9 mouse cellular contexts compared by ENCODE assay signal in the genomic region with DNA sequence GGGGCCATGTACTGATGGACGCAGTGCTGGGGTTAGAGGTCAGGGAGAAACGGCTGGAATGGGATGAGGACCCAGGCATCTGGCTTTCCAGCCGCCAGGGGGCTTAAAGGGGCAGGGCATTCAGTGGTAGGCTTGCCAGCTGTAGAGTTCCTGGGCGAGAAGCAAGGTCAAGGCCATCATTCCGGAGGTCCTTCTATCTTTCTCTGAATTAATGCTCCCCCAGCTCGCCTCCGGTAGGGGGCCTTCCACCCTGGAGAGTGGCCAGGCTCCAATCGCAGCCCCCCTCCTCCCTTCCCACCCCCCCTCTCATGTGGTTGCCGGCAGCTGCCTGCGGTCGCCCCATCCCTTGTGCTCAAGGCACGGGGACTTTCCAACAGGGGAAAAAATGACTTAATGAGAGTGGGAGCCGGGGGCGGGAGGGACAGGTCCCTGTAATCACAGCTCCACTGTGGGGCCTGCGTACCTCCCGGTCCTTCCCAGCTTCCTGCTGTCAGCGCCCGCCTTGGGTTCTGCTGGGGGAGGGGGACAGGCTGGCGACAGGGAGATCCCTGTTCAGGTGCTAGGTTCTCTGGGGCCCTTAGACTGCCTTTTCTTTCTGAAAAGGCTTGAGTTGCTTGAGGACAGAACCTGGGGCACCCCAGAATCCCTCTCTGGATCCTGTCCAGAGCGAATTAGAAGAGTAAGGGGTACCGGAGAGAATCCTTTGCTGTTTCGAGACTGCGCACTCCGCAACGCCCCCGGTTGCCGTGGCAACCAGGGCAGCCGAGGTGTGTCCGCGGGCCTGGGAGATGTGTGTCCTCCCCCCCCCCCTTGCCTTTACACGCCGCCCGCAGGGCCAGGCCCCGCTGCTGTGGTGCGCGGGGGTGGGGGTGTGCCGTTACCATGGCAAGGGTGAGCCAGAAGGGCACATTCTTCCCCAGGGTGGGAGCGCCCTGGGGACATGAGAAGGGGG. TPM values are rescaled to one million over a fixed set of nuclear protein-coding genes. Genes with fewer than 3 reads are reported as not detected.
A peak's percentile ranks its signal among the peaks of the same experiment; 100 is the strongest.
DNase-seq lines count a peak whose midpoint lies in the region; ATAC-seq and TF ChIP-seq lines count a peak whose summit lies in the region.
"Had no signal": no experiment of that assay in that cellular context is flagged by ENCODE, and none has a peak within 500 bp of the region (broad histone marks: within the 10 kb centered on the region; RNA-seq: fewer than 3 reads in every experiment).

No protein-coding gene starts in this region.

- no peak for TF ChIP-seq CTCF in lung, adult 2 months (IDR thresholded peaks at IDR 0.05; ENCODE audit: insufficient read depth, low read length)
- TF ChIP-seq CTCF in kidney, postnatal 0 days (IDR thresholded peaks at IDR 0.05; ENCODE audit: low read depth) = peak; percentile 56
- TF ChIP-seq CTCF in midbrain, postnatal 0 days (IDR thresholded peaks at IDR 0.05) = peak; percentile 58
- TF ChIP-seq CTCF in testis, adult 2 months (IDR thresholded peaks at IDR 0.05; ENCODE audit: control insufficient read depth, insufficient read depth, insufficient replicate concordance, low read depth, low read length) = peak; percentile 34; the same call in 1 of the 2 replicates

- H3K27ac ChIP-seq in lung, embryonic 15.5 days = no peak overlapping the region
- peak overlapping the region; percentile 44; the same call in 1 of the 2 replicates for H3K27ac ChIP-seq in forebrain, embryonic 10.5 days
- H3K27ac ChIP-seq in kidney, postnatal 0 days = no peak overlapping the region
- peak overlapping the region; percentile 57 for H3K27ac ChIP-seq in midbrain, postnatal 0 days (ENCODE audit: low read depth, low read length)
- H3K27ac ChIP-seq in testis, adult 2 months (ENCODE audit: control insufficient read depth, insufficient read depth, low read depth, low read length) = peak overlapping the region; percentile 41; the same call in 1 of the 2 replicates

- ATAC-seq in lung, embryonic 15.5 days (ENCODE audit: borderline replicate concordance, extremely low read depth, low FRiP score, low TSS enrichment) = 0 out of 2 replicates have a peak, but pooled peaks have one; percentile 6
- ATAC-seq in activated CD4-positive, CD25-positive, alpha-beta regulatory T cell, adult 4 months = peak; percentile 42
- ATAC-seq in kidney, postnatal 0 days (replicated peaks; ENCODE audit: low FRiP score, low read depth) = peak; percentile 14
- peak; percentile 39; the same call in 1 of the 2 replicates for ATAC-seq in midbrain, postnatal 0 days (ENCODE audit: low FRiP score)

- no peak overlapping the region for H3K9ac ChIP-seq in lung, embryonic 15.5 days
- H3K9ac ChIP-seq in kidney, postnatal 0 days (ENCODE audit: low read depth, low read length) = no peak overlapping the region
- H3K9ac ChIP-seq in midbrain, postnatal 0 days (replicated peaks; ENCODE audit: low read length, poor library complexity, severe bottlenecking) = peak overlapping the region; percentile 59

- H3K4me3 ChIP-seq in lung, embryonic 15.5 days = peak overlapping the region; percentile 18
- no peak overlapping the region for H3K4me3 ChIP-seq in lung, adult 2 months (replicated peaks; ENCODE audit: extremely low read depth, low read depth, low read length)
- peak overlapping the region; percentile 47 for H3K4me3 ChIP-seq in forebrain, embryonic 10.5 days
- H3K4me3 ChIP-seq in kidney, postnatal 0 days (replicated peaks; ENCODE audit: low read depth, low read length) = peak overlapping the region; percentile 13
- peak overlapping the region; percentile 35 for H3K4me3 ChIP-seq in midbrain, postnatal 0 days (ENCODE audit: low read depth, low read length)
- H3K4me3 ChIP-seq in testis, adult 2 months (ENCODE audit: control insufficient read depth, low read depth, low read length) = peak overlapping the region; percentile 59
- H3K4me3 ChIP-seq: erythroblast, embryonic 14.5 days had no signal

- WGBS in lung, embryonic 15.5 days = 1% methylated on average over 38 of the region's 38 CpGs
- WGBS in lung, adult 2 months = 3% methylated on average over 38 of the region's 38 CpGs
- under 1% methylated on average over 38 of the region's 38 CpGs for WGBS in forebrain, embryonic 10.5 days
- WGBS in kidney, postnatal 0 days = 2% methylated on average over 35 of the region's 38 CpGs
- WGBS in midbrain, postnatal 0 days = 1% methylated on average over 33 of the region's 38 CpGs

- peak overlapping the region; percentile 54 for H3K4me2 ChIP-seq in lung, embryonic 15.5 days
- peak overlapping the region; percentile 40 for H3K4me2 ChIP-seq in kidney, postnatal 0 days (ENCODE audit: low read length)
- H3K4me2 ChIP-seq in midbrain, postnatal 0 days (ENCODE audit: low read depth, low read length, poor library complexity, severe bottlenecking) = peak overlapping the region; percentile 81

- no peaks in the 10 kb centered on the region for H3K36me3 ChIP-seq in lung, embryonic 15.5 days
- no peaks in the 10 kb centered on the region for H3K36me3 ChIP-seq in forebrain, embryonic 10.5 days (replicated peaks)
- no peaks in the 10 kb centered on the region for H3K36me3 ChIP-seq in kidney, postnatal 0 days (ENCODE audit: insufficient read depth, low read length)
- no peaks in the 10 kb centered on the region for H3K36me3 ChIP-seq in midbrain, postnatal 0 days (ENCODE audit: insufficient read depth, low read length)
- H3K36me3 ChIP-seq in testis, adult 2 months (ENCODE audit: control insufficient read depth, insufficient read depth, low read length) = no peaks in the 10 kb centered on the region

- DNase-seq in lung, adult 2 months = no peak
- peak; percentile 59 for DNase-seq in forebrain, embryonic 10.5 days (ENCODE audit: extremely low spot score, low spot score)
- no peak for DNase-seq in kidney, postnatal 0 days (ENCODE audit: low spot score)
- peak; percentile 70 for DNase-seq in midbrain, postnatal 0 days (ENCODE audit: low spot score)
- no peak for DNase-seq in urinary bladder, adult 2 months (ENCODE audit: low spot score)

- peaks cover 83% of the 10 kb centered on the region for H3K27me3 ChIP-seq in lung, embryonic 15.5 days
- H3K27me3 ChIP-seq in forebrain, embryonic 10.5 days (ENCODE audit: poor library complexity, severe bottlenecking) = peaks cover 100% of the 10 kb centered on the region
- peaks cover 63% of the 10 kb centered on the region for H3K27me3 ChIP-seq in kidney, postnatal 0 days (ENCODE audit: insufficient read depth, low read length)
- peaks cover 28% of the 10 kb centered on the region for H3K27me3 ChIP-seq in midbrain, postnatal 0 days (ENCODE audit: insufficient read depth, low read length)
- H3K27me3 ChIP-seq in testis, adult 2 months (ENCODE audit: control insufficient read depth, insufficient read depth, low read length) = no peaks in the 10 kb centered on the region

- no peaks in the 10 kb centered on the region for H3K9me3 ChIP-seq in lung, embryonic 15.5 days
- no peaks in the 10 kb centered on the region for H3K9me3 ChIP-seq in forebrain, embryonic 10.5 days
- H3K9me3 ChIP-seq in kidney, postnatal 0 days (replicated peaks; ENCODE audit: low read length) = no peaks in the 10 kb centered on the region
- no peaks in the 10 kb centered on the region for H3K9me3 ChIP-seq in midbrain, postnatal 0 days (ENCODE audit: low read length)

- peaks cover 37% of the 10 kb centered on the region for H3K4me1 ChIP-seq in lung, embryonic 15.5 days
- H3K4me1 ChIP-seq in lung, adult 2 months (ENCODE audit: control insufficient read depth, insufficient read depth, low read length) = peaks cover 10% of the 10 kb centered on the region
- H3K4me1 ChIP-seq in forebrain, embryonic 10.5 days = peaks cover 58% of the 10 kb centered on the region
- peaks cover 7% of the 10 kb centered on the region; the same call in 1 of the 2 replicates for H3K4me1 ChIP-seq in kidney, postnatal 0 days (replicated peaks; ENCODE audit: insufficient read depth, low read length)
- peaks cover 28% of the 10 kb centered on the region for H3K4me1 ChIP-seq in midbrain, postnatal 0 days (ENCODE audit: insufficient read depth, low read length)
- H3K4me1 ChIP-seq in testis, adult 2 months (ENCODE audit: control insufficient read depth, insufficient read depth, low read length) = peaks cover 33% of the 10 kb centered on the region

- no peak for TF ChIP-seq POLR2A in lung, adult 2 months (IDR thresholded peaks at IDR 0.05; ENCODE audit: borderline replicate concordance, extremely low read depth, low read depth, low read length)
- TF ChIP-seq POLR2A in testis, adult 2 months (IDR thresholded peaks at IDR 0.05; ENCODE audit: control insufficient read depth, low read depth, low read length) = no peak

RNA-seq across cellular contexts. Expression of gene Wnt10a, which starts 15.3 kb away (rescaled TPM):
- 0.20 and 0.25 TPM in 2 replicates for polyA plus RNA-seq in lung, embryonic 15.5 days (2015; fragmentation: Nextera tagmentation; extraction: Ambion mirVana)
- polyA plus RNA-seq in lung, adult 2 months (2012; rRNA removed) = 0.08 and 2.6 TPM in 2 replicates
- polyA plus RNA-seq in activated CD4-positive, CD25-positive, alpha-beta regulatory T cell, adult 4 months (2017; shearing (Covaris generic)) = under 1 TPM in 1 of 2 experiments, not detected in 1; 0.53 TPM
- polyA plus RNA-seq in forebrain, embryonic 10.5 days (2016; fragmentation: Nextera tagmentation; extraction: Ambion mirVana) = 0.65 and 0.92 TPM in 2 replicates
- 0.91 and 1.0 TPM in 2 replicates for polyA plus RNA-seq in kidney, postnatal 0 days (2015; fragmentation: Nextera tagmentation; extraction: Ambion mirVana)
- 0.09 and 0.82 TPM in 2 replicates for total RNA-seq in midbrain, postnatal 0 days (2014; rRNA removed)
- polyA plus RNA-seq in midbrain, postnatal 0 days (2015; fragmentation: Nextera tagmentation; extraction: Ambion mirVana) = 0.10 and 0.38 TPM in 2 replicates
- polyA plus RNA-seq in testis, adult 2 months (2012; rRNA removed) = 0.16 and 0.23 TPM in 2 replicates
- polyA plus RNA-seq in urinary bladder, adult 2 months (2012; rRNA removed) = 0.94 and 1.4 TPM in 2 replicates

RNA-seq across cellular contexts. Expression of gene Wnt6, which starts 34.9 kb away (rescaled TPM):
- 1.2 TPM in 2 replicates for polyA plus RNA-seq in lung, embryonic 15.5 days (2015; fragmentation: Nextera tagmentation; extraction: Ambion mirVana)
- 0.55 and 0.65 TPM in 2 replicates for polyA plus RNA-seq in lung, adult 2 months (2012; rRNA removed)
- not detected for polyA plus RNA-seq in activated CD4-positive, CD25-positive, alpha-beta regulatory T cell, adult 4 months (2017; shearing (Covaris generic))
- 9.1 and 10.6 TPM in 2 replicates for polyA plus RNA-seq in forebrain, embryonic 10.5 days (2016; fragmentation: Nextera tagmentation; extraction: Ambion mirVana)
- 1.9 and 2.2 TPM in 2 replicates for polyA plus RNA-seq in kidney, postnatal 0 days (2015; fragmentation: Nextera tagmentation; extraction: Ambion mirVana)
- 6.2 and 8.4 TPM in 2 replicates for total RNA-seq in midbrain, postnatal 0 days (2014; rRNA removed)
- polyA plus RNA-seq in midbrain, postnatal 0 days (2015; fragmentation: Nextera tagmentation; extraction: Ambion mirVana) = 6.3 and 6.6 TPM in 2 replicates
- 11.2 and 13.4 TPM in 2 replicates for polyA plus RNA-seq in testis, adult 2 months (2012; rRNA removed)
- 2.3 and 2.6 TPM in 2 replicates for polyA plus RNA-seq in urinary bladder, adult 2 months (2012; rRNA removed)
- polyA plus RNA-seq: erythroblast, embryonic 14.5 days had no signal

RNA-seq across cellular contexts. Expression of gene Cdk5r2, which starts 48.1 kb away (rescaled TPM):
- polyA plus RNA-seq in lung, embryonic 15.5 days (2015; fragmentation: Nextera tagmentation; extraction: Ambion mirVana) = not detected in 2 replicates
- 0.08 and 0.09 TPM in 2 replicates for polyA plus RNA-seq in lung, adult 2 months (2012; rRNA removed)
- not detected for polyA plus RNA-seq in activated CD4-positive, CD25-positive, alpha-beta regulatory T cell, adult 4 months (2017; shearing (Covaris generic))
- polyA plus RNA-seq in forebrain, embryonic 10.5 days (2016; fragmentation: Nextera tagmentation; extraction: Ambion mirVana) = 0.22 and 0.25 TPM in 2 replicates
- not detected in 2 replicates for polyA plus RNA-seq in kidney, postnatal 0 days (2015; fragmentation: Nextera tagmentation; extraction: Ambion mirVana)
- 64.0 and 70.2 TPM in 2 replicates for total RNA-seq in midbrain, postnatal 0 days (2014; rRNA removed)
- 15.4 and 17.8 TPM in 2 replicates for polyA plus RNA-seq in midbrain, postnatal 0 days (2015; fragmentation: Nextera tagmentation; extraction: Ambion mirVana)
- 0.06 and 0.07 TPM in 2 replicates for polyA plus RNA-seq in testis, adult 2 months (2012; rRNA removed)
- 0.03 and 0.13 TPM in 2 replicates for polyA plus RNA-seq in urinary bladder, adult 2 months (2012; rRNA removed)
- polyA plus RNA-seq: erythroblast, embryonic 14.5 days had no signal

RNA-seq across cellular contexts. Expression of gene Prkag3, which starts 57.6 kb away (rescaled TPM):
- polyA plus RNA-seq in lung, embryonic 15.5 days (2015; fragmentation: Nextera tagmentation; extraction: Ambion mirVana) = 0.34 and 0.57 TPM in 2 replicates
- polyA plus RNA-seq in lung, adult 2 months (2012; rRNA removed) = 5.9 and 11.4 TPM in 2 replicates
- polyA plus RNA-seq in activated CD4-positive, CD25-positive, alpha-beta regulatory T cell, adult 4 months (2017; shearing (Covaris generic)) = not detected
- polyA plus RNA-seq in forebrain, embryonic 10.5 days (2016; fragmentation: Nextera tagmentation; extraction: Ambion mirVana) = 0.20 TPM in 1 of 2 replicates, not detected in the other
- polyA plus RNA-seq in kidney, postnatal 0 days (2015; fragmentation: Nextera tagmentation; extraction: Ambion mirVana) = 0.07 and 0.27 TPM in 2 replicates
- 0.11 TPM in 1 of 2 replicates, not detected in the other for total RNA-seq in midbrain, postnatal 0 days (2014; rRNA removed)
- 0.09 TPM in 1 of 2 replicates, not detected in the other for polyA plus RNA-seq in midbrain, postnatal 0 days (2015; fragmentation: Nextera tagmentation; extraction: Ambion mirVana)
- 0.44 and 0.53 TPM in 2 replicates for polyA plus RNA-seq in testis, adult 2 months (2012; rRNA removed)
- polyA plus RNA-seq in urinary bladder, adult 2 months (2012; rRNA removed) = 0.63 and 0.76 TPM in 2 replicates
- polyA plus RNA-seq: erythroblast, embryonic 14.5 days had no signal

Comparison
In these comparisons a context has a peak if more than half of its experiments do, and no peak if none do; other contexts are left out.
1. H3K27ac ChIP-seq: peak in forebrain, embryonic 10.5 days (single experiment), midbrain, postnatal 0 days (single experiment) and testis, adult 2 months (single experiment); none in lung, embryonic 15.5 days (single experiment) and kidney, postnatal 0 days (single experiment).
2. DNase-seq: peak in forebrain, embryonic 10.5 days (single experiment) and midbrain, postnatal 0 days (single experiment); none in lung, adult 2 months (single experiment), kidney, postnatal 0 days (single experiment) and urinary bladder, adult 2 months (single experiment).
3. RNA of gene Cdk5r2, which starts 48.1 kb away (polyA plus RNA-seq): 15.4 to 17.8 TPM in midbrain, postnatal 0 days; 0.22 to 0.25 TPM in forebrain, embryonic 10.5 days, 0.08 to 0.09 TPM in lung, adult 2 months, 0.06 to 0.07 TPM in testis, adult 2 months, 0.03 to 0.13 TPM in urinary bladder, adult 2 months, not detected in kidney, postnatal 0 days, not detected in lung, embryonic 15.5 days and not detected in activated CD4-positive, CD25-positive, alpha-beta regulatory T cell, adult 4 months; every median in the first group is over 10 times any median in the second.
4. Peak in every context shown above with its lines, with median percentiles within 50 percentile points of each other: ATAC-seq and H3K4me2 ChIP-seq.